Mouse (Mus musculus) CH12.LX (cell line): ENCODE data around the gene Itprid2. TPM values are rescaled to one million over a fixed set of nuclear protein-coding genes. Genes with fewer than 3 reads are reported as not detected.
"Not testable (repeated sequence)": the region's sequence is repeated elsewhere in the genome, so short reads cannot be mapped to it uniquely, and the experiment has no call there.

Experiments used
- DNase-seq: peaks from one replicate; pipeline ENCODE4 v3.0.0-alpha.2; 2013; ENCODE audit errors: extremely low read depth
- H3K27ac ChIP-seq: 2 replicates; pipeline ENCODE4 v1.5.1; 2012; ENCODE audit warnings: low read depth, mild to moderate bottlenecking, control low read depth, moderate library complexity; ENCODE audit not compliant: insufficient read depth
- H3K27me3 ChIP-seq: replicated peaks from 2 replicates; pipeline ENCODE3; 2012; ENCODE audit warnings: inconsistent platforms
- H3K36me3 ChIP-seq, 2 experiments: replicated peaks in 1 of 2; 2 replicates each; pipeline versions ENCODE3 to v1.6.1; 2012; ENCODE audit warnings: inconsistent platforms in 1 of 2, low read length in 1 of 2, mild to moderate bottlenecking in 1 of 2, mixed read lengths in 1 of 2, moderate library complexity in 1 of 2; ENCODE audit not compliant: control insufficient read depth in 1 of 2, insufficient read depth in 1 of 2
- H3K4me1 ChIP-seq, 2 experiments: 2 replicates each; pipeline ENCODE4 v1.6.1; 2012; ENCODE audit warnings: inconsistent platforms in 1 of 2, moderate library complexity in 1 of 2; ENCODE audit not compliant: insufficient read depth in 2 of 2, control insufficient read depth in 1 of 2
- H3K4me2 ChIP-seq: 2 replicates; pipeline ENCODE4 v1.6.1; 2012; ENCODE audit warnings: low read depth, mild to moderate bottlenecking, control low read depth; ENCODE audit not compliant: poor library complexity, insufficient read depth, severe bottlenecking
- H3K4me3 ChIP-seq, 3 experiments: fragments of 150-350 bp in 1 of 3; sonication (generic) in 1 of 3; replicated peaks in 1 of 3; 2 replicates each; pipeline versions ENCODE3 to v1.5.1; 2011 to 2012; ENCODE audit warnings: low read depth in 2 of 3, low read length in 2 of 3, mild to moderate bottlenecking in 2 of 3, moderate library complexity in 2 of 3, control low read depth in 1 of 3, improper control_type of control experiment in 1 of 3, inconsistent platforms in 1 of 3, mixed read lengths in 1 of 3; ENCODE audit not compliant: poor library complexity in 1 of 3
- H3K79me2 ChIP-seq: replicated peaks from 2 replicates; pipeline ENCODE4 v1.6.1; 2012; ENCODE audit warnings: mild to moderate bottlenecking, moderate library complexity; ENCODE audit not compliant: control insufficient read depth, poor library complexity, insufficient read depth, severe bottlenecking; ENCODE audit errors: extremely low read depth
- H3K9ac ChIP-seq: 2 replicates; pipeline ENCODE4 v1.6.1; 2012; ENCODE audit warnings: low read depth, mild to moderate bottlenecking, control low read depth, moderate library complexity; ENCODE audit not compliant: insufficient read depth
- H3K9me3 ChIP-seq: replicated peaks from 2 replicates; pipeline ENCODE3; 2012; ENCODE audit warnings: low read length, inconsistent platforms, mixed read lengths
- ELF1 ChIP-seq: IDR thresholded peaks from 2 replicates; pipeline ENCODE4 v1.6.1; 2014; ENCODE audit warnings: low read depth, mild to moderate bottlenecking, inconsistent platforms, low read length, improper control_type of control experiment
- EP300 ChIP-seq: IDR thresholded peaks from 2 replicates; pipeline ENCODE4 v1.6.1; 2011; ENCODE audit warnings: low read length, improper control_type of control experiment
- IRF4 ChIP-seq: IDR thresholded peaks from 2 replicates; pipeline ENCODE4 v1.6.1; 2014; ENCODE audit warnings: low read depth, mild to moderate bottlenecking, inconsistent platforms, low read length, improper control_type of control experiment
- JUND ChIP-seq: conservative IDR thresholded peaks from 2 replicates; pipeline ENCODE4 v1.6.1; 2011; ENCODE audit warnings: low read depth, low read length, improper control_type of control experiment
- KAT2A ChIP-seq: IDR thresholded peaks from 2 replicates; pipeline ENCODE4 v1.6.1; 2012; ENCODE audit warnings: low read length, improper control_type of control experiment, inconsistent platforms; ENCODE audit not compliant: insufficient replicate concordance
- POLR2AphosphoS2 ChIP-seq: IDR thresholded peaks from 2 replicates; pipeline ENCODE4 v1.6.1; 2011; ENCODE audit warnings: low read depth, low read length, improper control_type of control experiment
- RAD21 ChIP-seq: IDR thresholded peaks from 2 replicates; pipeline ENCODE4 v1.6.1; 2011; ENCODE audit warnings: low read depth, mild to moderate bottlenecking, low read length, improper control_type of control experiment, moderate library complexity
- TCF12 ChIP-seq: IDR thresholded peaks from 2 replicates; pipeline ENCODE4 v1.6.1; 2014; ENCODE audit warnings: low read depth, mild to moderate bottlenecking, inconsistent platforms, low read length, improper control_type of control experiment
- ZMIZ1 ChIP-seq: IDR thresholded peaks from 2 replicates; pipeline ENCODE4 v1.6.1; 2012; ENCODE audit warnings: low read depth, mild to moderate bottlenecking, inconsistent platforms, low read length, improper control_type of control experiment
- ZNF384 ChIP-seq: IDR thresholded peaks from 2 replicates; pipeline ENCODE4 v1.6.1; 2012; ENCODE audit warnings: low read depth, low read length, improper control_type of control experiment, inconsistent platforms
- dilution Hi-C: fragments of 300-500 bp; cut with MboI; formaldehyde crosslinking; loops from 2 replicates; pipeline ENCODE4 v1.14.3; 2020; ENCODE audit warnings: low sequenced_read_pairs; ENCODE audit not compliant: extremely low pct_unique_long_range_greater_than_20kb, extremely low pct_ligation_motif_present
- in situ Hi-C: fragments of 300-500 bp; cut with MboI; formaldehyde crosslinking; loops from 3 replicates; pipeline ENCODE4 v1.14.3; 2019; ENCODE audit warnings: low sequenced_read_pairs, low pct_ligation_motif_present, low pct_unique_long_range_greater_than_20kb, mixed read lengths
- polyA plus RNA-seq: library from polyadenylated mRNA; unstranded; fragments of >175 nt; gene quantifications from 2 replicates; pipeline ENCODE4 v1.2.1, GENCODE M21; 2012; ENCODE audit warnings: low read depth; ENCODE audit not compliant: insufficient read length
- total RNA-seq, 2 experiments: library from RNA; depleted of rRNA; stranded (reverse); fragments of 300-350 nt in 1 of 2; fragments of >200 nt in 1 of 2; gene quantifications; 2 replicates each; pipeline ENCODE4 v1.2.3; 2012 to 2014

Itprid2 gene
- total and polyA plus RNA-seq, 3 experiments, result 4.3 to 17.7 (median 8.2) TPM

GRCm38 (mm10) chr2:79597090-79597489 is 38.1 kb upstream of the Itprid2 start:
- in situ Hi-C loops, result no loop called here
- no peaks in the 10 kb centered on the region for H3K36me3 ChIP-seq
- H3K27ac ChIP-seq, result no peak overlapping the region
- H3K9ac ChIP-seq, result no peak overlapping the region
- dilution Hi-C loops, result no loop called here
- H3K79me2 ChIP-seq, result no peaks in the 10 kb centered on the region
- DNase-seq, result no peak
- no peaks in the 10 kb centered on the region for H3K27me3 ChIP-seq
- H3K9me3 ChIP-seq, result no peaks in the 10 kb centered on the region
- no peak overlapping the region for H3K4me3 ChIP-seq
- no peaks in the 10 kb centered on the region for H3K4me1 ChIP-seq
- no peak overlapping the region for H3K4me2 ChIP-seq
- TF ChIP-seq ZMIZ1 (no peak), POLR2AphosphoS2 (no peak)

- H3K4me3 ChIP-seq, H3K4me1 ChIP-seq, H3K27me3 ChIP-seq, DNase-seq, H3K27ac ChIP-seq, H3K9me3 ChIP-seq, H3K9ac ChIP-seq, H3K36me3 ChIP-seq, dilution Hi-C loops, H3K79me2 ChIP-seq, in situ Hi-C loops, H3K4me2 ChIP-seq: not testable (repeated sequence)
Measured at GRCm38 (mm10) chr2:79601109-79601508, 34.0 kb upstream of the Itprid2 start.

- H3K27me3 ChIP-seq, result no peaks in the 10 kb centered on the region
- no peak overlapping the region for H3K4me2 ChIP-seq
- dilution Hi-C loops (no loop called here), in situ Hi-C loops (no loop called here)
- H3K36me3 ChIP-seq, result no peaks in the 10 kb centered on the region
- TF ChIP-seq ZNF384 (no peak), JUND (no peak), ELF1 (no peak), TCF12 (no peak), EP300 (no peak), KAT2A (no peak), RAD21 (no peak), IRF4 (no peak)
- H3K9me3 ChIP-seq, result no peaks in the 10 kb centered on the region
- no peaks in the 10 kb centered on the region for H3K79me2 ChIP-seq
- no peak overlapping the region for H3K9ac ChIP-seq
- DNase-seq, result no peak
- no peak overlapping the region for H3K27ac ChIP-seq
- no peaks in the 10 kb centered on the region for H3K4me1 ChIP-seq
- H3K4me3 ChIP-seq, result no peak overlapping the region
Measured at GRCm38 (mm10) chr2:79601691-79602116, 33.4 kb upstream of the Itprid2 start.
